Mouse (Mus musculus): ENCODE results near the gene Fam92a. TPM values are rescaled to one million over a fixed set of nuclear protein-coding genes. Genes with fewer than 3 reads are reported as not detected.

Gene Fam92a
- polyA plus RNA-seq, 1 experiment from 2014 or later: 100 TPM

Other genes starting within 250 kb of the Fam92a start
- 0.17 and 0.26 TPM in 2 replicates for gene Gm10604, start 190.8 kb downstream of the Fam92a start, polyA plus RNA-seq (2015; fragmentation: Nextera tagmentation; extraction: Ambion mirVana)
- gene Rbm12b2, start 82.6 kb downstream of the Fam92a start, polyA plus RNA-seq (2015; fragmentation: Nextera tagmentation; extraction: Ambion mirVana): 10.9 and 12.5 TPM in 2 replicates
- 3.1 and 3.6 TPM in 2 replicates for gene Rbm12b1, start 31.8 kb downstream of the Fam92a start, polyA plus RNA-seq (2015; fragmentation: Nextera tagmentation; extraction: Ambion mirVana)